Mouse (Mus musculus) lung, postnatal 36 days (tissue): Measurements from ENCODE around the gene Brd3os.

Source experiments
- DNase-seq: peaks from one replicate; pipeline ENCODE4 v3.0.0; 2022; ENCODE audit warnings: mixed read lengths

Brd3os gene

DNA sequence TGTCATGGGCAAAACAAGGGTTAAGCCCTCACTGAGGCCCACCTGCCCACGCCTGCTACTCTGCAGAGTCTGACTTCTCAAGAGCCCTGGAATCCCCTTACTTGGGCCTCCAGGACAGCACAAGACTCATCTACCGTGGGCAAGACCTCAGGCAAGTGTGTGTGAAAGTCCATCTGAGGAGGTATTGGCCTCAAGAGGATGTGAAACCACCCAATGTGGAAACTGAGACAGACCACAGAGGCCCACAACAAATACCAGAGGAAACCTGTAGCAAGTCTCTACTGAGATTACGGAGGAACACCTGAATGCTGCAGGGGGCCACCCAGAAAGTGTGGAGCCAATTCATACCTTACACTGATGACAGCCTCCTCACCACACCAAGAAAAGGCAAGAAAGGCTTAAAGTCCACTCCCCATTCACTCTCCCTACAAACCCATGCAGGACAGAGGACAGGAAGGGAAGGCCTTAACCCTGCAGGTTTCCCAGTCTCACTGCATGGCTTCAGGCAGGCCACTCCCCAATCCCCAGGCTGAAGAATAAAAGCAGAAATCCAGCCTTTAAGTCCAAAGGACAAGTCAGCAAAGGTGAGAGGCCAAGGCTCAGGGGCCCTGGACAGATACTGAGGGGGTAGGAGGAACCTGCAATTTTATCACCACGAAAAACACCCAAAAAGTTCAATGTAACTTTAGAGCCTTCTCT, 27.3 kb downstream of the Brd3os start:
- peak; percentile 43 for DNase-seq

DNA sequence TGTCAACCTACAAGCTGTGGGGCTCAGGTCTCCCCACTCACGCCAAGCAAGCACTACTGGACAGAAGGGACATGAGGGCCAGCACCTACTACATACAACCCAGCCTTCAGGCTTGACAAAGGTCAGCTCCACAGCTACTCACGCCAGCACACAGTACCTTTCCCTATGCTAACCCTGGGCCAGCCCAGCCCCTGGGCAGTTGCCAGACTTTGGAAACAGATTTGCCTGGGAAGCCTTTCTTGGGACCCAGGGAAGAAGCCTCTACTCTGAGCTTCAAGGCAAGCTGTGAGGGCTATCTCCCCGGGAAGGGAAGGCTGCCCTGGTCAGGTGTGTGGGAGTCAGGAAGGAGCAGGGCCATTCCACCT, 27.8 kb downstream of the Brd3os start:
- no peak for DNase-seq

DNA sequence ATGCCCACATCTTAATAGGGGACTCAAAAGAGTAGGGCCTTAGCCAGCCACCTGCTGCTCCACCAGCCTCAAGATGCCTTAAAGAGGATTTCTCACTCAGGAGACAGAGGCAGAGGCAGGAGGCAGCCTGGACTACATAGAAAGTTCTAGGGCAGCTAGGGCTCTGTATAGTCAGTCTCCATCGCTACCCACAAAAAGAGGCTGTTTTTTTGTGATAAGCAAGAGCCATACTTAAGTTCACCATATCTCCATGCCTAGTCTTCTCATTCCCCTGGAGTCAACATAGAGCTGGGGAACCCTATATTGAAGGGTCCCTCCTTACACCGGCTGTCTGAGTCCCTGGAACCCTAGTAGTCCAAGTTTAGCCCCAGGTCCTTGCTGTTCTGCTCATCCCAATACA, 28.4 kb downstream of the Brd3os start:
- no peak for DNase-seq

- no peak for DNase-seq
These were observed 29.1 kb downstream of the Brd3os start for GRCm38 (mm10) chr2:27471170-27471584.

DNA sequence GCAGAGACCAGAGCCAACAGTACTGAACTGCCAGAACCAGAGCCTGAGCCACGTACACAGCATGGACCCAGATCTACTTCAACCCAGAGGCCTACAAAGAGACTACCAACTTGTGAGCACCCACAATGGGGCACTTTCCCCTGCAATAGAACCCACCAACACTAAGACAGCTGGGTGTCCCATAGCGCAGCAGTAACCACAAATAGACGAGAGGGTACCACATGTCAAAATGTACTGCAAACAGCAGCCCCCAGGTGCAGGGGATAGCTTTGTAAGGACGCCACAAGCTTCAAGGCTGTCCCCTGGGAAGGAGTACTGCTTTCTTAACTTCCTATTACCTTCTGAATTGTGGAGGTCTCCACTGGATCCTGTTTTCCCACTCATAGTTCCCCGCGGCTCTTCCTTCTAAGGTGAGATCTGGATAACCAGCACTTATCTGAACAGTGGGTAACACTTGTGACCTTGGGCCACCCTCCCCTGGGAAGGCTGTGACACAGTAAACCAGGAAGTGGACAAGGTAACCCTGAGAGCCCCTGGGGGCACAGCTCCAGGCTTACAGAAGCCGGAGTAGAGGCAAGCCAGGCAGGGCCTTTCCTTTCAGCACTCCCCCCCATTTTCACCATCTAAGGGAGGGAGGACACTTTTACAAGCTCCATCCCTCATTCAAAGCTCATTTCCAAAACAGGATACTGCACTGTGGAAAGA, 31.1 kb downstream of the Brd3os start:
- no peak for DNase-seq

DNA sequence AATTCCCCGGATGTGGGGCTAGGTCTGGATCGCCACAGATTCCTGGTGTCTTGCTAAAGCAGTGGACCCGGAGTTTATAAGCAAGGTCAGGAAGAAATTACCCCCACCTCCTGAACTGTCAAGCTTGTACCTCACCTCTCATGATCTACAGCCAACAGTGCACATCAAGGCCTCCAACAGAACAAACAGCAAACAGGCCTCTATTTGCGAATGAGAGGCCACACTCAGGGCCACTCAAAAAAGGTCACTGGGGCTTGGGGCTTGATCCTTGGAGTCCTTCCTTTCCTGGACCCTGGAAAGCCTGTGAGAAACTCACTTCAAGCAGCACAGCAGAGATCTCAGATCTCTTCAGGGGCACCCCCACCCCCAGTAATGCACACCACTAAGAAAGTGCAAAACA, 31.8 kb downstream of the Brd3os start:
- DNase-seq = no peak

DNA sequence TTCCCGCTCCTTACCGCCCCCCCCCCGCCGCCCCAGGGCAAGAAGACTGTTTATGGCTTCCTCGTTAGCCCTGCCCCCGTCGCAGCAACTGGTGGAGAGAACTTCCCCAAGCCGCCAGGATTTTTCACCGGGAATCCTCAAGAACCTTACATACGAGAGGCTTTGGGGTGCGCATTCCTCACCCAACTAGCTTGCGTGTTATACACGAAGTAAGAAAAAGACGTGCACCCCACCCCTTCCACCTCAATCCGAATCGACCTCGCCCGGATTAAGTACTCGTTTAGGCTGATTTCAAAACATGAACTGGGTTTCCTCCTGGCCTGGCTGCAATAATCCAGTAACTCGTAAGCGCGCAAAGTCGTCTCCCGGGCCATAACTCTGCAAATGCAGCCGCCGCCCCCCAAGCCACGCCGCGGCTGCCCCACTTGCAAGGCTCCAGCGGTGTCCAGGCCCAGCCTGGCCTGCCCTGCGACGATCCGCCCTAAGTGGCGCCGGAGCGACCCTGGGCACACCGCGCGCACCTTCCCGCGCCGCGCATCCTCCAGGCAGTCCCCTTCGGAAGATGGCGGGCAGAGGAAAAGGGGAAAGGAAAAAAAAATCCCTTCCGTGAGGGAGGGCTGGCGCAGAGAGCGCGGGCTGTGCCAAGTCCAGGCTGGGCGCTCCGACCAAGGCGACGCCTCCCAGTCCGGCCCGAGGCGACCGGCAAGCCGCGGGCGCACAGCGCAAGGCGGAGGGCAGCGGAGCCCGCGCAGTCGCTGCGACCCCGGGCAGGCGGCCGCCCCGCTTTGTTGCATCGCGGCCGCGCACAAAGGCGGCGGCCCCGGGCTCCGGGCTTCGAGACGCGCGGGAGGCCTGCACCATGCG, 32.7 kb downstream of the Brd3os start:
- peak; percentile 34 for DNase-seq

GRCm38 (mm10) chr2:27475495-27476302, 33.6 kb downstream of the Brd3os start:
- peak; percentile 96 for DNase-seq

DNA sequence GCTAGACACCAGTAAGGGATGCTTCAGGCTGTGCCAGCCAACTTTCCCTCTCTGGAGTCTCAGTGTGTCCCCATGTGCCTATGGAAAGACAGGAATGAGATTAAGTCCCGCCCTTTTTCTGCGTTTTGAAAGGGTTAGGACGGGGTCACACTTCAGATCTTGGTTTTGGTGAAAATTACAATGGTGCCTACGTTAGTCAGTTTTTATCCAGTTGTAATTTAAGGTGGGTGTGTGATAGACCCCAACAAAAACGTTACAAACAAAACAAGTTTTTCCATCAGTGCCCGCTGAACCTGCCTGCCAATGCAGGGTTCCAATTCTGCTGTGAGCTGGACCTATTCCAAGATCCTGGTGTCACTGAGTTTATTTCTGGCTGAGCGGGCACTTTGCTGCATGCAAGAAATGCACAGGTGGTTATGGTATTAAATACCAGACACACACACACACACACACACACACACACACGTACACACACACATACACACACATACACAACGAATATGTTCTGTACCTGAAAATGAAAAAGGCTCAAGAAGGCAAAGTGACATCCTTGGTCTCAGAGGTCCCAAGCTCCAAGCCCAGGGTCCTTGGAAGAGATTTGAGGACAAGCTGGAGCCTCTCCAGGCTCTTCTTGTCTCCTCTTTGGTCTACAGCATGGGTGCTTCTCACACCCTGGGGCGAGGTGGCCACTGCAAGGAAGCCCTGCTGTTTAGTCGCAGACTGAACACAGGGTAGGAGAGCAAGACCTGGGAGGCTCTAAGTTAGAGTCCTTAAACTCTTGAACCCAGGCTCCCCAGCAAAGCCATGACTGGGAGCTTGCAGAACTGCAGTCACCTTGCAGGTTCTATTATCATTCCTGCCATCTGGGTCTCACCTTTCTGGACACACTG, 34.4 kb downstream of the Brd3os start:
- peak; percentile 45 for DNase-seq

DNA sequence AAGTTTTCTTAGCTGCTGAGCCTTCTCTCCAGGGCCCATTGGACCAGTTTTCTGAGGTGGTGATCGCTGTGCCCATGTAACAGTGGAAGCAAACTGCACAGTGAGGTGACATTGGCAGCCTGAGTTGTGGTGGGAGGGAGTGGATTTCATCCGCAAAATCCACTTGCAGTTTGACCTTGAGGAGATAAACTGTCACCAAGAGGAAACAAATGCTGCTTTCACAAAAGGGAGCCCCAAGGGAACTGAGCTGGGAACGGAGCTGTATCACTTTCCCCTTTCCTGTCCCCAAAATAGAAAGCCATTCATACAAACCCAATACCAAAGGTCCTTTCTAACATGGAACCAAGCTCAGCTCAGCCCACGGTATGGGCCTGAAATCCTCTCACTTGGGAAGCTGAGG, 37.7 kb downstream of the Brd3os start:
- no peak for DNase-seq

GRCm38 (mm10) chr2:27480367-27480766, 38.2 kb downstream of the Brd3os start:
- no peak for DNase-seq

DNA sequence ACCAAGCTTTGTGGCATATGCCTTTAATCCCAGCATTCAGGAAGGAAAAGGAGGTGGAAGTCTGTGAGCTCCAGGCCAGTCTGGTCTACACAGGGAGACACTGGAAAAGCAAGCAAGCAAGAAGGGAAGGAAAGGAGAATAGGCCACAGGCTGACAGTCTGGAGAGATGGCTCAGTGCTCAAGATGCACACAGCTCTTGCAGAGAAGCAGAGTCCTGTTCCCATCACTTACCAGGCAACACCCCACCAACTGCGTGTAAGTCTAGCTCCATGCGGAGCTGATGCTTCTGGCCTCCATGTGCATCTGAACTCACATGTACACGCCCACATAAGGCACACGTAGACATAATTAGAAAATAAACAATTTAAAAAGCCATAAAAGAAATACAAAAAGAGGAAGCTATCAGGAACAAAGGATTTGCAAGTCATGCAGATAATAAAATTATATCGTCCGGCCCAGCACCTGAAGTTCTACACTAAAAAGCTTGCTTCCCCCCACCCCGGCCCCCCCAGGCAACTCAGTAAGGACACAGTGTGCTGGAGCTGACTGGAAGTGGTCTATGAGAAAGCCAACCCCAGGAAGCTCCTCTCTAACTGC, 40.2 kb downstream of the Brd3os start:
- no peak for DNase-seq

GRCm38 (mm10) chr2:27486725-27487124, 44.6 kb downstream of the Brd3os start:
- DNase-seq = no peak

- DNase-seq = no peak
These were observed 45.4 kb downstream of the Brd3os start for GRCm38 (mm10) chr2:27487336-27488049.

- no peak for DNase-seq
These were observed 46.2 kb downstream of the Brd3os start for GRCm38 (mm10) chr2:27488362-27488761.

- DNase-seq = no peak
These were observed 48.8 kb downstream of the Brd3os start for GRCm38 (mm10) chr2:27490939-27491338.
